Mouse (Mus musculus): ENCODE results near the gene Fus. TPM values are rescaled to one million over a fixed set of nuclear protein-coding genes. Genes with fewer than 3 reads are reported as not detected.
A peak's percentile ranks its signal among the peaks of the same experiment; 100 is the strongest.
"Not testable (repeated sequence)": the region's sequence is repeated elsewhere in the genome, so short reads cannot be mapped to it uniquely, and the experiment has no call there.

Gene Fus
- total RNA-seq, 1 experiment from 2014 or later: 110 TPM

DNA sequence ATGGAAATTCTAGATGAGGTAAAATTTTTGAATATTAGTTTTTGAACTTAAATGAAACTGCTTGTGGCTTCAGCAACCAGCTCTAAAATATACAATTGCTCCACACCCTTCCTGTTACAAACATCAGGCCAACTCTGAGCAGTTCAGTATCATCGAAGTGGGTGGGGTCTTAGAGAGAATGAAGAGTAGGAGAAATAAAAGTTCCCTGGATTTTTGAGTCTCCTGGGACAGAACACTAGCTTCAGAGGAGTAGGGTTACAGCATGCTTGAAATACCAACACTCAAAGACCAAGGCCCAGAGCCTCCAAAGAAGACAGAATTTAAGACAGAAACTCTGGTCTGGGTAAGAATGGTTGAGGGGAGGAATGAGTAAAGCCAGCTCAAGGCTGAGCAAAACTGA lies 32.2 kb downstream of the Fus start:
- no peak for ATAC-seq (replicated peaks; ENCODE audit: insufficient number of reproducible peaks, low FRiP score, low TSS enrichment, poor library complexity, severe bottlenecking)

DNA sequence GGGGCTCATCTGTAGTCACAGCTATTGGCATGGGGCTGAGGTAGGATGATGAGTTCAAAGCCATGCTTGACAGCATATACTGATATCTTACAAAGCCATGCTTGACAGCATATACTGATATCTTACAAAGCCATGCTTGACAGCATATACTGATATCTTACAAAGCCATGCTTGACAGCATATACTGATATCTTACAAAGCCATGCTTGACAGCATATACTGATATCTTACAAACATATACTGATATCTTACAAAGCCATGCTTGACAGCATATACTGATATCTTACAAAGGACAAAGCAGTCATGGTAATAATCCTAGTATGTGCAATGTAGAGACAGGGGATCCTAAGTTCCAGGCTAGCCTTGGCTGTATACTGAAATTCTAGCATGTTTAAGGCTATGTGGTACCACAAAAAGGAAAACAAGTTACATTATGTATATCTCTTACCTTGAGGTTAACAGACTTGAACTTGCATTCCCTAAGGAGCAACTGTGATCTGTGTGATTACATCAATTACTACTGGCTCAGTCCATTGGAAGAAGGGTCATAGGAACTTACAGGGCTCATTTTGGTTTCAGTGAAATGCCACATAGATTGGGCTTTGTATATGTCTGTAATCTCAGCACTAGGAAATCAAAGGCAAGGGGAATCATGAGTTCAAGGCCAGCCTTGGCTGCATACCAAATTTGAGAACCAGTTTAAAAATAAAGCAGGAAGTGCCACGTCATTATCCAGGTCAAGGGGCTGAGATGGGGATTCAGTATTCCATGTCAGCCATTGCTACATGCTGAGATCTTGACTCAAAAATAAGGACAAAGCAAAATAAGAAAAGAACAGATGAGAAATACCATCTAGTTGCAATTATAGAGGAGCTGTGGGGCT lies 33.1 kb downstream of the Fus start:
- ATAC-seq (replicated peaks; ENCODE audit: insufficient number of reproducible peaks, low FRiP score, low TSS enrichment, poor library complexity, severe bottlenecking): no peak

DNA sequence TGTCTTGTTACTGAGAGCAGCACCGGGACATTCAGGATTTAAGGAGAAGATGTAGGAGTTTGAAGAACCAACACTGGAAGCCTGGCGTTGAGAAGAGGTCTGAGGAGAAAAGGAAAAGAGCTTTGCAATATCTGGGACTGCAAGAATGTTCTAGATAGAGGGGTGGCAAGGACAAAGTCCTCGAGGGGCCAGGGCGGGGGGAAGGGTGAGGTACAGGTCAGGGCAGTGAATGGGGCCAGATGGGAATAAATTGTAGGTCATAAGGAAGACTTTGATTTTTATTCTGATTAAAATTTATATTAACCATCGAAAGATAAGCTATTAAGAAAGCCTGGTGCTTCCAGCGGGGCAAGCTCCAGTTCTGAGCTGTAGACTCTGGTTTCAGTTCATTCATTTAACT lies 35.8 kb downstream of the Fus start:
- ATAC-seq (replicated peaks; ENCODE audit: insufficient number of reproducible peaks, low FRiP score, low TSS enrichment, poor library complexity, severe bottlenecking): no peak

DNA sequence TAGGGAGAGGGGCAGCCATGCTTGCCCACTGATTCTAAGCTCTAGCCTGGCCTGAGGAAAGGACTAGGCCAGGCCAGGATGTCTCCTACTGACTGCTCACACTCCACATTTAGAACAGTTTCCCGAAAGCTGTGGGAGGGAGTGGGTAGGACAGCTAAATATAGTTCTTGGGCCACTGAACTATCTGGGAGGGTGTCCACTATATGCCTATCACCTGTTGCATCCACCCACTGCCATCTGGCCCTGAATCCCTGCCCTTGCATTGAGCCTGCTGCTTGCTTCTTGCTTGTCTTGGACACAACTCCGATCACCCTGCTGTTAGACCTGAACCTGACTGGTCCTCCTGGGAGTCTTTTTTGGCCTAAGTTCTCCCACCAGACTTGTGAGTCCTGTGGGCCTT lies 36.4 kb downstream of the Fus start, which contains the start of gene Trim72:
Gene Trim72 (plus strand): TSS at position 262 of the 400 bp plus-strand sequence.
- ATAC-seq (replicated peaks; ENCODE audit: insufficient number of reproducible peaks, low FRiP score, low TSS enrichment, poor library complexity, severe bottlenecking): no peak

DNA sequence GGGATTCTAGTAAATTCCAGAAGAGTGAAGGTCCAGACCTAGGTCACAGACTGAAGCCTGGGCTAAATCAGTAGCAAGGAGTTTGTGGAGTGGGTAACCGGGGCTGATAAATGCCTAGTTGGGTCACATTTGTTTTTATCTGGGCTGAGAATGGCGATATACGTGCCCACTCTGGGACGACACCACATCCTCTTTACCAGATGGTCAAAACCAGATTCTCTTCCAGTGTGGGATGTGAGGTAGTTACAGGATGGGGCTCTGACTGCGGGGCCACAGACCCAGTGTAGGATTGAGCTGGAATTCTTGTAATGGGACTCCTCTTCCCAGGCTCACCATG lies 36.9 kb downstream of the Fus start:
- no peak for ATAC-seq (replicated peaks; ENCODE audit: insufficient number of reproducible peaks, low FRiP score, low TSS enrichment, poor library complexity, severe bottlenecking)

DNA sequence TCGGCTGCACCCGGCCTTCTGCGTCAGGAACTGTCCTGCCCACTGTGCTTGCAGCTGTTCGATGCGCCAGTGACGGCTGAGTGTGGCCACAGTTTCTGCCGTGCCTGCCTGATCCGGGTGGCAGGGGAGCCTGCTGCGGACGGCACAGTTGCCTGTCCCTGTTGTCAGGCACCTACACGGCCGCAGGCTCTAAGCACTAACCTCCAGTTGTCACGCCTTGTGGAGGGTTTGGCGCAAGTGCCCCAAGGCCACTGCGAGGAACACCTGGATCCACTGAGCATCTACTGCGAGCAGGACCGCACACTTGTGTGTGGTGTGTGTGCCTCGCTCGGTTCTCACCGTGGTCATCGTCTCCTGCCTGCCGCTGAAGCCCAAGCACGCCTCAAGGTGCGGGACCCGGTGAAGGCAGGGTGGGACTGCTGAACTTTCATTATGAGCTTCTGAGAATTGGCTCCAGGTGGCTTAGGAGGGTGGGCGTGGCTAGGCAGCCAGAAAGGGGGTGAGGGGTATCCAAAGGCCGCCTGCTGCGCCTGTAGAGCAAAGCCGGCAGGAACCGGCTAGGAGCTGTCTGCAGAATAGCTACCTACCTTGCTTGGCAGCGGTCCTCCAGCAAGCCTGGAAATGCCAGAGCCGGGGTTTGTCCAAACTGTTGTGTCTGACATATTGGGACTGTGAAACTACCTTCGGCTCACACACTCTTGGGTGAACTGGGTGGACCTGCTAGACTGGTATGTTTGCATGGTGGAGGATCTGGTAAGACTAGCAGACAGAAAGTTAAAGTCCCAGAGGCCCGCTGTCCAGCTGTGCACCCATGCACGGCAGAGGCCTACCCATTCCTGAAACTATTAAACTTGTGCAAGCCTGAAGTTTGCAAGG lies 37.5 kb downstream of the Fus start:
- no peak for ATAC-seq (replicated peaks; ENCODE audit: insufficient number of reproducible peaks, low FRiP score, low TSS enrichment, poor library complexity, severe bottlenecking)

DNA sequence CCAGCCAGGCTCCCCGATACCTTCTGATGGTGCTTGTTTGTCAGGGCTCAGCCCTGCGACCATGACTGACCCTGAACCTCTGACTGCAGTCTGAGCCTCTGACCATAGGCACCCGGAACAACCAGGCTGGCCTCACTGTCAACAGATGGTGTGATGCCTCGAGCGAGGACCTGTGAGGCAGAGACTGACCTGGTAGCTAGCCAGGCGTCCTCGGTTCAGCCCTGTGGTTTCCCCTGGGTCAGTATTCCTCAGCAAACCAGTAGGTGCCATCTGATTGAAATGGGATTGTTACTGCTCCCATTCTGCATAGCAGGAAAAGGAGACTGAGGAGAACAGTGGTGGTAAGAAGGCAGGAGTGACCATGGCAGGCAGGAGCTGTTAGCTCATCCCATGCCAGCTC lies 38.9 kb downstream of the Fus start:
- ATAC-seq (replicated peaks; ENCODE audit: insufficient number of reproducible peaks, low FRiP score, low TSS enrichment, poor library complexity, severe bottlenecking): no peak

DNA sequence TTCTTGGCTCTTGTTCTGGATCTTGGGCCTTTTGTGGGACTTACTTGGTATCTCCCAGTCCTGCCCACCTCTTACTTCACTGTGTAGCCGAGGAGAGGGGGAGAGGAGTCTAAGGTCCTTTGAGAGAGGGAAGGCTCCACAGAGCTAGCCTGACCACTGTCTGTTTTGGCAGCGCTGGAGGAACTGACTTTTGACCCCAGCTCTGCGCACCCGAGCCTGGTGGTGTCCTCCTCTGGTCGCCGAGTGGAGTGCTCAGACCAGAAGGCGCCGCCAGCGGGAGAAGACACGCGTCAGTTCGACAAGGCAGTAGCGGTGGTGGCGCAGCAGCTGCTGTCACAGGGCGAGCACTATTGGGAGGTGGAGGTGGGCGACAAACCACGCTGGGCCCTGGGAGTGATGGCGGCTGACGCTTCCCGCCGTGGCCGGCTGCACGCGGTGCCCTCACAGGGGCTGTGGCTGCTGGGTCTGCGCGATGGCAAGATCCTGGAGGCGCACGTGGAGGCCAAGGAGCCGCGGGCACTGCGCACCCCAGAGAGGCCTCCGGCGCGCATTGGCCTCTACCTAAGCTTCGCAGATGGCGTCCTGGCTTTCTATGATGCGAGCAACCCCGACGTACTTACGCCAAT lies 42.6 kb downstream of the Fus start:
- no peak for ATAC-seq (replicated peaks; ENCODE audit: insufficient number of reproducible peaks, low FRiP score, low TSS enrichment, poor library complexity, severe bottlenecking)

DNA sequence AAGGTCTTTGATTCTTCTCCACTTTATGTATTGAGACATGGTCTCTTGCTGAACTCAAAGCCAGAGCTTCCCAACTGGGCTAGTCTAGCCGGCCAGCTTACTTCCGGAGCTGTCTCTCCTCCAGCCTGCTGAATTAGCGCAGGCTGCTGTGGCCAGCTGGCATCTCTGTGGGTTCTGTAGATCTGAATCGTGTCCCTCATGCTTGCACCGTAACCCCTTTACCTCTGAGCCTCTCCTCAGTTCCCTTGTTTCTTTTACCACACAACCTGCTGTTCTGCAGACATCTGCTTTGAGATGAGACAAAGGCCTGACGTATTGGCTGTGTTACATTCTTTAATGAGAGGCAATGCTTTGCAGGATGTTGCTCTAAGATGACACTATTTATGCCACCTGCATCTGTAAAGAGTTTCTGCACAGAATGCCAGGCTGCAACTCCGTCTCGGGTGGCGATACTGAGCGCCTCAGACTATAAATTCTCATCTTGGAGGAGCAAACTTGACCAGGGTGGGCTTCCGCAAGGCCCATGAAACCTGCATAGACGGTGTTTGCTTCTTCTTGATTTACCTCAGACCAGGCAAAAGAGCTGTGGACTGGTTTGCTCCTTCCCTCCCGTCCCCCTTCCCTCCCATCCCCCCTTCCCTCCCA lies 45.0 kb downstream of the Fus start:
- ATAC-seq (replicated peaks; ENCODE audit: insufficient number of reproducible peaks, low FRiP score, low TSS enrichment, poor library complexity, severe bottlenecking): no peak

DNA sequence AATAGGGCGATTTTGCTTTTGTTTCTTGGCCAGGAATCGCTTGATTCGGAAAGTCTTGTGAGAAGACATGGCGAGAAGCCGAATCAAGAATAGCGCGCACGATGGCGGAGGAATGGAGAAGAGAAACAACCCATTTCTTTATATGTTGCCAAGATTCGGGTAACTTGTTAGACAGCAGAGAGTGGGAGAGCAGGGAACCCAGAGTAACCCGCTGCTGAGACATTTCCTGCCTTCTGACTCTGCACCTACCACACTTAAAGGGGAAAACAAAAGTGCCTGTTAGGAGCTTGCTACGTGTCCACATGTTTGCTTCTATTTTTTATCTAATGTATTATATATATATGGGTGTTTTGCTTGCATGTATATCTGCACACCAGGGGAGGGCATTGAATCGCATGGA lies 45.9 kb downstream of the Fus start:
- no peak for ATAC-seq (replicated peaks; ENCODE audit: insufficient number of reproducible peaks, low FRiP score, low TSS enrichment, poor library complexity, severe bottlenecking)

DNA sequence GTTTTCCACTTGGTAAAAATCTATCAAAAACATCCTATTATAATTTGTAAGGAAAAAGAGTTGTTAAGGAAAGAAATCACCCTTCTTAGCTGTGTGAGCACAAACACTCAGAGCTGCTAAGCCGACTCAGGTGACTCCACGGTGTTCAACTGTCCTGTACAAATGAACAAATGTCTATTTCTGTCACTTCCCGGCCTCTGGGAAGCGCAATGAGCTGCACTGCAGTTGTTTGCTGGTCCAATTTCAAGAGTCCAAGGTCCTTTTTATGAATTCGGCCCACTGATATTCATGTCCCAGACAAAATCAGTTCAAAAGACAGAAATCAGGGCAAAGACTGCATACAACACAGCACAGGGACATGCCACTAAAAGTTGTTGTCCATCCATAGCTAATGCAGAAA lies 48.9 kb downstream of the Fus start:
- ATAC-seq (replicated peaks; ENCODE audit: insufficient number of reproducible peaks, low FRiP score, low TSS enrichment, poor library complexity, severe bottlenecking): not testable (repeated sequence)

DNA sequence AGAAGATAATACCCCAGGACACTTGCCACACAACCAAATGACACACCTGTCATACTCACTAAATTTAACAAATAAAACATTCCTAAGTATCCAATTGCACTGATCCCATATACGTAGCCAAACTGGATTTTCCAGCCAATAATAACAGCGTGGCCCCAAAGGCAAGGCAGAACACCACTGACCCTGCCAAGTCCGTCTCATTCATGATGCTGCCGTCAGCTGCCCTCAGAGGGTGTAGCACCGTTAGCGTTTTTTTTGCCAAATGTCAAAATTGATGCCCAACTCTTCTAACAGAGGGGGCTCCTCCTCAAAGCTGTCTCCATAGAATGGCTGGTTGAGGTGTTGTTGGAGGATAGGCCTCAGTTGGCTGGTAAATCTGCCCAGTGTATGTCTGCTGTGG lies 49.4 kb downstream of the Fus start:
- no peak for ATAC-seq (replicated peaks; ENCODE audit: insufficient number of reproducible peaks, low FRiP score, low TSS enrichment, poor library complexity, severe bottlenecking)

DNA sequence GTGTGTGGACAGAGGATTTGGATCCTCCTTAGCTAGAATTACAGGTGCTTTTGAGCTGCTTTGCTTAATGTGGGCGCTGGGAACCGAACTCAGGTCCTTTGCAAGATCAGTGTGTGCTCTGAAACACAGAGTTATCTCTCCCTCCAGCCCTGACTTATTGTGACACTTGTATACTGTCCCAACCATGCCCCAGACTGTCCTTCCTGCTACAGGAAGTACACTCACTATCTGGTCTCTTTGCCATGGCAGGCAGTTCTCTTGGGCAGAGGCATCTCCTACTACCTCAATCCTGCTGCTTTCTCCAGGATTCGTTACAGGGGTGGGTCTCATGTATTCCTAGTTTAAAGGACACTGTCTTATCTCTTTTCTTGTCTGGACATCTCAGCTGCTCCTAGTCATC lies 51.0 kb downstream of the Fus start:
- ATAC-seq (replicated peaks; ENCODE audit: insufficient number of reproducible peaks, low FRiP score, low TSS enrichment, poor library complexity, severe bottlenecking): no peak

DNA sequence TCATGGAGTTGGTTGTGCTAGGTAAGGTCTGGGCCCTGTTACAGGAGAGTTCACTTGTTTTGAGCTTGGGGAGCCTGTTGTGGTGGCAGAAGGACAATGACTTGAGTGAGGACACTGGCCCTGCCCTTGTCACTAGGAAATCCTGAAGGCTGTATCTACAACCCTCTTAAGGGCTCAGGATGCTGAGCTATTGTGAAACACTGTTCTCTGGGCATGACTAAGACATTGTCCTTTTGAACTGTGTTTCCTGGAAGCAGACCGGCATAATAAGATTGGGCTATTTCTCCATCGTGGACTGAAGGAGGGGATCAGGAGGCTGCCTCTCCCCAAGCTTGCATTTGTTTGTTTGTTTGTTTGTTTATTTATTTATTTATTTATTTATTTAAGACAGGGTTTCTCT lies 51.9 kb downstream of the Fus start:
- 0 out of 2 replicates have a peak, but pooled peaks have one; percentile 50 for ATAC-seq (replicated peaks; ENCODE audit: insufficient number of reproducible peaks, low FRiP score, low TSS enrichment, poor library complexity, severe bottlenecking)

DNA sequence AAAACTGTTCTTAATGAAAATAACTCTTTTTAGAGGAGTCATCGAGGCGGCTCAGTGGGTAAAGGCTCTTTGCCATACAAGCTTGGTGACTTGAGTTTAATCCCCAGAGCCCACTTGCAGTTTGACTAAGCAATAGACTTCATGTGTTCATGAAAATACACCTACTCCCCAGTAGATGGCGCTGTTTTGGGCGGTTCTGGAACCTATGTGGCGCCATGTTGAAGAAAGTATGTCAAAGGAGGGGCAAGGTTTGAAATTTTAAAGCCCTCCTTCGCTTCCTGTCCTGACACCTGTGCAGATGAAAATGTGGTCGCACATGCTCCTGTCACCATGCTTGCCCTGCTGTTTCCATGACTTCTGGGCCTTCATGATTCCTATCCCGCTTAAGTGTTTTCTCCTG lies 55.7 kb downstream of the Fus start:
- ATAC-seq (replicated peaks; ENCODE audit: insufficient number of reproducible peaks, low FRiP score, low TSS enrichment, poor library complexity, severe bottlenecking): no peak; the same call in 1 of the 2 replicates

DNA sequence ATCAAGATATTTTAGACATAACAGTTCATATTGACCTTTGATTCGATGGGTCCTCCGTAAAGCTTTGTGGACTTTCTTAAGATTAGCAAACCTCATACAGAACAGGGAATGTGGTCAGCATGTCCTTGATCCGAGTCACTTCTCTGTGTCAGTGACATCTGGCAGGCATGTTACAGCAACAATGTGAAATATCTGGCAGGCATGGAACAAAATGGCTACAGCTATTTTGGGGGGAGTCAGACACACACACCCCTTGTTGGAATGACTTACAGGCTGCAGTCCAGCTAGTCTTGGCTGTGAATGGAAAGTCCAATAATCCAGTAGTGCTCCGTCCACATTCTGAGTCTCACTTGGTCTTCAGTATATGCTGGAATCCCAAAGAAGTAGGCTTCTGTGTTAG lies 56.3 kb downstream of the Fus start:
- ATAC-seq (replicated peaks; ENCODE audit: insufficient number of reproducible peaks, low FRiP score, low TSS enrichment, poor library complexity, severe bottlenecking): no peak

DNA sequence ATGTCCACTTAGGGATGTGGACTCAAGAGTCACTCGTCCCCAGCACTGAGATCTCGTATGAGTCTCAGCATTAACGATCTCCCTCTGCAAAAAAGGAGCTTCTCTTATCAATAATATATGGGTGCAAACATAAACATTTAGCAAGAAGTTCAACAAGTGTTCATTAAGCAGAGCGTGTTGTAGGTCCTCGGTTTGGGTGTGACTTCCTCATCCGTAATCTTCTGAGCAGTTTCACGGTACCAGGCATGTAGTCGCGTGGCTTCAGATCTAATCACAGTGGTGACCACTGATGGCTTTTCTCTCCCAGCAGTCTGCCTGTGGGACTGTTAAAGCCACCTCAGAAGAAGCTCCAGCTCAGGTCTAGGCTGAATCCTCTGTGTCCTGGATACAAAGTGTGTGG lies 57.1 kb downstream of the Fus start:
- ATAC-seq (replicated peaks; ENCODE audit: insufficient number of reproducible peaks, low FRiP score, low TSS enrichment, poor library complexity, severe bottlenecking): peak; percentile 32; the same call in 1 of the 2 replicates

DNA sequence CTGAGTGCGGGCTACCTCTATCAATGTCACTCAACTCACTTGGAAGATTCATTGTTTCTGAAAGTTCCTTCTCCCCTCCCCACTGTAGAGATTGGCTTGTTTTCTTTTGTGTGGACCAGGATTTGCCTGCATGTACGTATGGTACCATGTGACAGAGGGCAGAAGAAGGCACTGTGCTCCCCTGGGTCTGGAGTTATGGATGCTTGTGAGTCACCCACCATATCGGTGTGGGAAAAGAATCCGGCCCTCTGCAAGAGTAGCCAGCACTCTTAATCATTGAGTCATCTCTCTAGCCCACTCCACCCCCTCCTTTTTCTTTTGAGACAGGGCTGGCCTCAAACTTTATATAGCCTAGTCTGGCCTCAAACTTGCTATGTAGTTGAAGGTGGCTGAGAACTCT lies 57.7 kb downstream of the Fus start:
- no peak for ATAC-seq (replicated peaks; ENCODE audit: insufficient number of reproducible peaks, low FRiP score, low TSS enrichment, poor library complexity, severe bottlenecking)

DNA sequence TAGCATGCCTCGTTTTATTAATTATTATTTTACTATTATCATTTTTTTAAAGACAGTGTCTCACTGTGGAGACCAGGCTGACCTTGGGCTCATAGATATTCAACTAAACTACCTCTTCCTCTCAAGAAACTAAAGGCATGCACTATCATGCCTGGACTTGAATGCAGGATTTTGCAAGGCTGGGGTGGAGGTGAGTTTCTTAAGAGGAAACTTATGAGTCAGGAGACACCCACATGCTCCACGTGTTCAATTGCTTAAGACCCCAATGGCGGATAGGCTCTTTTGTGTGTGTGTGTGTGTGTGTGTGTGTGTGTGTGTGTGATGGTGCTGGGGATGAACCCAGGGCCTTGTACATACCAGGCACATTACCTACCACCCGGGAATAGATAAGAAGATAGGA lies 58.1 kb downstream of the Fus start:
- peak; percentile 66 for ATAC-seq (replicated peaks; ENCODE audit: insufficient number of reproducible peaks, low FRiP score, low TSS enrichment, poor library complexity, severe bottlenecking)

All from monocyte, adult 5-6 weeks (primary cell).